ENCODE assay signal across 8 mouse cellular contexts in genomic region chr7:16192315-16192714, GRCm38 (mm10). TPM values are rescaled to one million over a fixed set of nuclear protein-coding genes. Genes with fewer than 3 reads are reported as not detected.
DNase-seq lines count a peak whose midpoint lies in the region; ATAC-seq and TF ChIP-seq lines count a peak whose summit lies in the region.

No protein-coding gene starts in this region.

- no peaks in the 10 kb centered on the region for H3K79me2 ChIP-seq in C2C12 (ENCODE audit: control insufficient read depth, insufficient read depth)

- H3K27ac ChIP-seq in embryonic facial prominence, embryonic 11.5 days (replicated peaks; ENCODE audit: low read depth, low read length) = no peak overlapping the region
- H3K27ac ChIP-seq in heart, postnatal 0 days (ENCODE audit: low read depth) = no peak overlapping the region
- H3K27ac ChIP-seq in liver, postnatal 0 days (ENCODE audit: low read depth) = no peak overlapping the region
- H3K27ac ChIP-seq in neural tube, embryonic 14.5 days (ENCODE audit: low read depth, low read length) = no peak overlapping the region

- peak; percentile 84 for DNase-seq in adrenal gland, postnatal 14 days
- peak; percentile 84 for DNase-seq in embryonic facial prominence, embryonic 11.5 days (ENCODE audit: low spot score)
- DNase-seq in heart, postnatal 0 days (ENCODE audit: low spot score) = no peak
- peak; percentile 66 to 89 for DNase-seq in kidney, postnatal 36 days
- DNase-seq in liver, postnatal 0 days = peak; percentile 82
- DNase-seq in testis, postnatal 14 days (ENCODE audit: low spot score) = peak; percentile 45

- TF ChIP-seq CTCF in C2C12 (IDR thresholded peaks at IDR 0.05; ENCODE audit: control insufficient read depth, insufficient read depth, insufficient read length) = peak; percentile 34
- peak; percentile 67 for TF ChIP-seq CTCF in heart, postnatal 0 days (IDR thresholded peaks at IDR 0.05; ENCODE audit: low read depth)
- TF ChIP-seq CTCF in liver, postnatal 0 days (IDR thresholded peaks at IDR 0.05; ENCODE audit: low read depth) = peak; percentile 79

- H3K4me2 ChIP-seq in embryonic facial prominence, embryonic 11.5 days (ENCODE audit: low read depth, low read length) = no peak overlapping the region
- no peak overlapping the region for H3K4me2 ChIP-seq in heart, postnatal 0 days (ENCODE audit: low read depth, low read length)
- H3K4me2 ChIP-seq in liver, postnatal 0 days (ENCODE audit: low read depth, low read length) = no peak overlapping the region
- no peak overlapping the region for H3K4me2 ChIP-seq in neural tube, embryonic 14.5 days (ENCODE audit: low read depth, low read length)

- no peaks in the 10 kb centered on the region for H3K4me1 ChIP-seq in embryonic facial prominence, embryonic 11.5 days (ENCODE audit: control insufficient read depth, insufficient read depth, low read length)
- H3K4me1 ChIP-seq in heart, postnatal 0 days (ENCODE audit: control insufficient read depth, insufficient read depth) = no peaks in the 10 kb centered on the region
- H3K4me1 ChIP-seq in liver, postnatal 0 days (ENCODE audit: insufficient read depth) = no peaks in the 10 kb centered on the region
- H3K4me1 ChIP-seq in neural tube, embryonic 14.5 days (ENCODE audit: control insufficient read depth, insufficient read depth, low read length) = peaks cover 3% of the 10 kb centered on the region; the same call in 1 of the 2 replicates

- H3K9me3 ChIP-seq in embryonic facial prominence, embryonic 11.5 days (replicated peaks; ENCODE audit: control insufficient read depth, low read length) = no peaks in the 10 kb centered on the region
- no peaks in the 10 kb centered on the region for H3K9me3 ChIP-seq in heart, postnatal 0 days (replicated peaks; ENCODE audit: control insufficient read depth, low read length)
- no peaks in the 10 kb centered on the region for H3K9me3 ChIP-seq in liver, postnatal 0 days (ENCODE audit: low read length)
- no peaks in the 10 kb centered on the region for H3K9me3 ChIP-seq in neural tube, embryonic 14.5 days (ENCODE audit: control insufficient read depth, low read length)

- WGBS in embryonic facial prominence, embryonic 11.5 days = 17% methylated on average over 5 of the region's 5 CpGs
- WGBS in heart, postnatal 0 days = 15% methylated on average over 5 of the region's 5 CpGs
- WGBS in liver, postnatal 0 days (ENCODE audit: insufficient replicate concordance) = 15% methylated on average over 5 of the region's 5 CpGs
- 22% methylated on average over 5 of the region's 5 CpGs for WGBS in neural tube, embryonic 14.5 days

- TF ChIP-seq EP300 in heart, postnatal 0 days (IDR thresholded peaks at IDR 0.05; ENCODE audit: low read depth) = no peak
- no peak for TF ChIP-seq EP300 in liver, postnatal 0 days (IDR thresholded peaks at IDR 0.05; ENCODE audit: low read depth)

- H3K9ac ChIP-seq in embryonic facial prominence, embryonic 11.5 days (replicated peaks; ENCODE audit: low read length) = no peak overlapping the region
- H3K9ac ChIP-seq in heart, postnatal 0 days (replicated peaks; ENCODE audit: low read depth, low read length) = no peak overlapping the region
- no peak overlapping the region for H3K9ac ChIP-seq in liver, postnatal 0 days (replicated peaks)
- H3K9ac ChIP-seq in neural tube, embryonic 14.5 days (replicated peaks; ENCODE audit: low read depth, low read length) = no peak overlapping the region

- H3K79me3 ChIP-seq in C2C12 (ENCODE audit: low read depth) = no peaks in the 10 kb centered on the region

- no peak for ATAC-seq in embryonic facial prominence, embryonic 11.5 days (replicated peaks; ENCODE audit: insufficient number of reproducible peaks, low FRiP score, low TSS enrichment, low read depth)
- 0 out of 2 replicates have a peak, but pooled peaks have one; percentile 24 for ATAC-seq in heart, postnatal 0 days (ENCODE audit: insufficient read depth, low read depth)
- ATAC-seq in liver, postnatal 0 days = peak; percentile 73
- ATAC-seq in neural tube, embryonic 14.5 days (ENCODE audit: low read depth) = peak; percentile 58; the same call in 1 of the 2 replicates

- no peaks in the 10 kb centered on the region for H3K36me3 ChIP-seq in C2C12 (ENCODE audit: control insufficient read depth, insufficient read depth)
- H3K36me3 ChIP-seq in embryonic facial prominence, embryonic 11.5 days (replicated peaks; ENCODE audit: control insufficient read depth, insufficient read depth, low read depth, low read length) = no peaks in the 10 kb centered on the region
- H3K36me3 ChIP-seq in heart, postnatal 0 days (replicated peaks; ENCODE audit: control insufficient read depth, insufficient read depth, low read length) = peaks cover 9% of the 10 kb centered on the region; the same call in 1 of the 2 replicates
- H3K36me3 ChIP-seq in liver, postnatal 0 days (replicated peaks; ENCODE audit: insufficient read depth, low read length) = no peaks in the 10 kb centered on the region; the same call in 1 of the 2 replicates
- no peaks in the 10 kb centered on the region for H3K36me3 ChIP-seq in neural tube, embryonic 14.5 days (ENCODE audit: control insufficient read depth, insufficient read depth, low read length)

- H3K27me3 ChIP-seq in C2C12 (ENCODE audit: control insufficient read depth, insufficient read depth, insufficient read length) = peaks cover 24% of the 10 kb centered on the region
- no peaks in the 10 kb centered on the region for H3K27me3 ChIP-seq in embryonic facial prominence, embryonic 11.5 days (ENCODE audit: control insufficient read depth, insufficient read depth, low read length)
- H3K27me3 ChIP-seq in heart, postnatal 0 days (ENCODE audit: control insufficient read depth, insufficient read depth, low read length) = no peaks in the 10 kb centered on the region
- no peaks in the 10 kb centered on the region for H3K27me3 ChIP-seq in liver, postnatal 0 days (ENCODE audit: insufficient read depth, low read length)
- H3K27me3 ChIP-seq in neural tube, embryonic 14.5 days (ENCODE audit: control insufficient read depth, insufficient read depth, low read length) = no peaks in the 10 kb centered on the region

- no peak overlapping the region for H3K4me3 ChIP-seq in C2C12 (ENCODE audit: insufficient read depth, poor library complexity, severe bottlenecking)
- no peak overlapping the region for H3K4me3 ChIP-seq in embryonic facial prominence, embryonic 11.5 days (ENCODE audit: low read depth, low read length)
- H3K4me3 ChIP-seq in heart, postnatal 0 days (ENCODE audit: low read depth, low read length) = no peak overlapping the region
- H3K4me3 ChIP-seq in liver, postnatal 0 days (ENCODE audit: low read depth, low read length) = no peak overlapping the region
- H3K4me3 ChIP-seq in neural tube, embryonic 14.5 days (ENCODE audit: low read depth, low read length) = no peak overlapping the region

- H3ac ChIP-seq in C2C12 (ENCODE audit: control insufficient read depth, insufficient read length, low read depth) = no peak overlapping the region

TF ChIP-seq in C2C12, 6 proteins besides CTCF, POLR2A, EP300 and RAD21:
- TF ChIP-seq FOSL1 (IDR thresholded peaks at IDR 0.05; ENCODE audit: insufficient read depth, low read length, poor library complexity, severe bottlenecking) (no peak), USF1 (IDR thresholded peaks at IDR 0.05; ENCODE audit: low read depth) (no peak), CEBPB (IDR thresholded peaks at IDR 0.05; ENCODE audit: low read depth) (no peak), MYOD1 (IDR thresholded peaks at IDR 0.05; ENCODE audit: control insufficient read depth, insufficient read length, low read depth) (no peak), MYOG (IDR thresholded peaks at IDR 0.05; ENCODE audit: control insufficient read depth, extremely low read depth, insufficient read length) (no peak), MAX (IDR thresholded peaks at IDR 0.05) (no peak)

RNA-seq across cellular contexts. Expression of gene Meis3, which starts 17.4 kb away (rescaled TPM):
- 4.5 TPM for polyA plus RNA-seq in C2C12 (2012; fragmentation: generic; extraction: Trizol)
- total RNA-seq in adrenal gland, postnatal 14 days (2021) = 9.4 and 16.2 TPM in 2 replicates
- 34.0 and 47.1 TPM in 2 replicates for polyA plus RNA-seq in embryonic facial prominence, embryonic 11.5 days (2014; fragmentation: Nextera tagmentation; extraction: Ambion mirVana)
- total RNA-seq in heart, postnatal 0 days (2014; rRNA removed; ENCODE audit: low replicate concordance) = 8.1 and 9.3 TPM in 2 replicates
- 7.7 and 9.1 TPM in 2 replicates for polyA plus RNA-seq in heart, postnatal 0 days (2015; fragmentation: Nextera tagmentation; extraction: Ambion mirVana)
- 1.9 and 2.0 TPM in 2 replicates for polyA plus RNA-seq in liver, postnatal 0 days (2015; fragmentation: Nextera tagmentation; extraction: Ambion mirVana)
- 122 and 127 TPM in 2 replicates for polyA plus RNA-seq in neural tube, embryonic 14.5 days (2014; fragmentation: Nextera tagmentation; extraction: Ambion mirVana)

RNA-seq across cellular contexts. Expression of gene Dhx34, which starts 29.5 kb away (rescaled TPM):
- polyA plus RNA-seq in C2C12 (2012; fragmentation: generic; extraction: Trizol) = 14.4 TPM
- 12.3 and 13.7 TPM in 2 replicates for total RNA-seq in adrenal gland, postnatal 14 days (2021)
- polyA plus RNA-seq in embryonic facial prominence, embryonic 11.5 days (2014; fragmentation: Nextera tagmentation; extraction: Ambion mirVana) = 6.6 and 9.9 TPM in 2 replicates
- 16.7 and 19.8 TPM in 2 replicates for total RNA-seq in heart, postnatal 0 days (2014; rRNA removed; ENCODE audit: low replicate concordance)
- polyA plus RNA-seq in heart, postnatal 0 days (2015; fragmentation: Nextera tagmentation; extraction: Ambion mirVana) = 6.1 and 7.2 TPM in 2 replicates
- polyA plus RNA-seq in liver, postnatal 0 days (2015; fragmentation: Nextera tagmentation; extraction: Ambion mirVana) = 3.6 and 3.9 TPM in 2 replicates
- polyA plus RNA-seq in neural tube, embryonic 14.5 days (2014; fragmentation: Nextera tagmentation; extraction: Ambion mirVana) = 6.8 and 8.6 TPM in 2 replicates

RNA-seq across cellular contexts. Expression of gene C5ar2, which starts 51.6 kb away (rescaled TPM):
- not detected for polyA plus RNA-seq in C2C12 (2012; fragmentation: generic; extraction: Trizol)
- total RNA-seq in adrenal gland, postnatal 14 days (2021) = 0.37 and 0.75 TPM in 2 replicates
- 0.14 TPM in 1 of 2 replicates, not detected in the other for polyA plus RNA-seq in embryonic facial prominence, embryonic 11.5 days (2014; fragmentation: Nextera tagmentation; extraction: Ambion mirVana)
- total RNA-seq in heart, postnatal 0 days (2014; rRNA removed; ENCODE audit: low replicate concordance) = 0.04 and 0.65 TPM in 2 replicates
- 0.60 and 0.67 TPM in 2 replicates for polyA plus RNA-seq in heart, postnatal 0 days (2015; fragmentation: Nextera tagmentation; extraction: Ambion mirVana)
- 0.92 and 1.2 TPM in 2 replicates for polyA plus RNA-seq in liver, postnatal 0 days (2015; fragmentation: Nextera tagmentation; extraction: Ambion mirVana)
- 0.05 and 0.10 TPM in 2 replicates for polyA plus RNA-seq in neural tube, embryonic 14.5 days (2014; fragmentation: Nextera tagmentation; extraction: Ambion mirVana)
